Comparison of ENCODE assay signal across 18 mouse cellular contexts in genomic region chr2:180847497-180847896, GRCm38 (mm10).
A peak's percentile ranks its signal among the peaks of the same experiment; 100 is the strongest.
DNase-seq lines count a peak whose midpoint lies in the region; ATAC-seq and TF ChIP-seq lines count a peak whose summit lies in the region.
"Had no signal": no experiment of that assay in that cellular context is flagged by ENCODE, and none has a peak within 500 bp of the region (broad histone marks: within the 10 kb centered on the region; RNA-seq: fewer than 3 reads in every experiment).

No protein-coding gene starts in this region.

- no peak overlapping the region for H3K27ac ChIP-seq in forebrain, embryonic 14.5 days (ENCODE audit: low read depth, low read length)
- H3K27ac ChIP-seq in forebrain, postnatal 0 days (ENCODE audit: low read depth, low read length): no peak overlapping the region
- peak overlapping the region; percentile 53 for H3K27ac ChIP-seq in hindbrain, embryonic 14.5 days
- no peak overlapping the region for H3K27ac ChIP-seq in hindbrain, embryonic 11.5 days (ENCODE audit: low read depth, low read length)
- H3K27ac ChIP-seq in neural tube, embryonic 14.5 days (ENCODE audit: low read depth, low read length): no peak overlapping the region
- H3K27ac ChIP-seq: embryonic facial prominence, embryonic 10.5 days; heart, embryonic 13.5 days had no signal

- H3K4me2 ChIP-seq in forebrain, embryonic 14.5 days (ENCODE audit: low read length): no peak overlapping the region
- H3K4me2 ChIP-seq in forebrain, postnatal 0 days (ENCODE audit: low read depth): no peak overlapping the region
- no peak overlapping the region for H3K4me2 ChIP-seq in hindbrain, embryonic 14.5 days (replicated peaks)
- no peak overlapping the region for H3K4me2 ChIP-seq in hindbrain, embryonic 11.5 days (replicated peaks; ENCODE audit: low read depth, low read length)
- H3K4me2 ChIP-seq in neural tube, embryonic 14.5 days (ENCODE audit: low read depth, low read length): no peak overlapping the region
- H3K4me2 ChIP-seq: heart, embryonic 13.5 days had no signal

- no peak overlapping the region for H3K9ac ChIP-seq in forebrain, embryonic 14.5 days (ENCODE audit: low read length)
- no peak overlapping the region for H3K9ac ChIP-seq in forebrain, postnatal 0 days
- no peak overlapping the region for H3K9ac ChIP-seq in hindbrain, embryonic 14.5 days
- no peak overlapping the region for H3K9ac ChIP-seq in hindbrain, embryonic 11.5 days (ENCODE audit: low read depth, low read length)
- no peak overlapping the region for H3K9ac ChIP-seq in neural tube, embryonic 14.5 days (replicated peaks; ENCODE audit: low read depth, low read length)
- H3K9ac ChIP-seq: heart, embryonic 13.5 days had no signal

- H3K36me3 ChIP-seq in forebrain, embryonic 14.5 days (ENCODE audit: control insufficient read depth, insufficient read depth, low read length): no peaks in the 10 kb centered on the region
- no peaks in the 10 kb centered on the region for H3K36me3 ChIP-seq in forebrain, postnatal 0 days (ENCODE audit: insufficient read depth)
- H3K36me3 ChIP-seq in hindbrain, embryonic 14.5 days (replicated peaks; ENCODE audit: control insufficient read depth, insufficient read depth): no peaks in the 10 kb centered on the region
- H3K36me3 ChIP-seq in hindbrain, embryonic 11.5 days (ENCODE audit: control insufficient read depth, insufficient read depth, low read length): no peaks in the 10 kb centered on the region
- H3K36me3 ChIP-seq in neural tube, embryonic 14.5 days (ENCODE audit: control insufficient read depth, insufficient read depth, low read length): no peaks in the 10 kb centered on the region
- H3K36me3 ChIP-seq: embryonic facial prominence, embryonic 10.5 days; heart, embryonic 13.5 days had no signal

- no peak for TF ChIP-seq CTCF in forebrain, postnatal 0 days (IDR thresholded peaks at IDR 0.05; ENCODE audit: low read depth)

- H3K27me3 ChIP-seq in forebrain, embryonic 14.5 days (replicated peaks; ENCODE audit: control insufficient read depth, insufficient read depth, low read length): no peaks in the 10 kb centered on the region
- no peaks in the 10 kb centered on the region; the same call in 1 of the 2 replicates for H3K27me3 ChIP-seq in forebrain, postnatal 0 days (ENCODE audit: insufficient read depth, low read length)
- H3K27me3 ChIP-seq in hindbrain, embryonic 14.5 days (ENCODE audit: control insufficient read depth, insufficient read depth, low read length): no peaks in the 10 kb centered on the region
- no peaks in the 10 kb centered on the region for H3K27me3 ChIP-seq in hindbrain, embryonic 11.5 days (ENCODE audit: control insufficient read depth, insufficient read depth, low read length)
- no peaks in the 10 kb centered on the region for H3K27me3 ChIP-seq in neural tube, embryonic 14.5 days (ENCODE audit: control insufficient read depth, insufficient read depth, low read length)

- peaks cover 9% of the 10 kb centered on the region for H3K4me1 ChIP-seq in forebrain, embryonic 14.5 days (ENCODE audit: control insufficient read depth, insufficient read depth, low read length)
- no peaks in the 10 kb centered on the region for H3K4me1 ChIP-seq in forebrain, postnatal 0 days (ENCODE audit: insufficient read depth)
- H3K4me1 ChIP-seq in hindbrain, embryonic 14.5 days (replicated peaks; ENCODE audit: control insufficient read depth, insufficient read depth, low read length): peaks cover 10% of the 10 kb centered on the region
- H3K4me1 ChIP-seq in hindbrain, embryonic 11.5 days (replicated peaks; ENCODE audit: control insufficient read depth, insufficient read depth, low read length): no peaks in the 10 kb centered on the region
- peaks cover 6% of the 10 kb centered on the region for H3K4me1 ChIP-seq in neural tube, embryonic 14.5 days (ENCODE audit: control insufficient read depth, insufficient read depth, low read length)
- H3K4me1 ChIP-seq: embryonic facial prominence, embryonic 10.5 days; heart, embryonic 13.5 days had no signal

- H3K9me3 ChIP-seq in forebrain, embryonic 14.5 days (replicated peaks; ENCODE audit: control insufficient read depth, low read length): no peaks in the 10 kb centered on the region
- H3K9me3 ChIP-seq in forebrain, postnatal 0 days (ENCODE audit: low read length): no peaks in the 10 kb centered on the region
- no peaks in the 10 kb centered on the region for H3K9me3 ChIP-seq in hindbrain, embryonic 14.5 days (ENCODE audit: control insufficient read depth, low read length)
- no peaks in the 10 kb centered on the region for H3K9me3 ChIP-seq in hindbrain, embryonic 11.5 days (ENCODE audit: control insufficient read depth, low read length)
- H3K9me3 ChIP-seq in neural tube, embryonic 14.5 days (ENCODE audit: control insufficient read depth, low read length): no peaks in the 10 kb centered on the region
- H3K9me3 ChIP-seq: embryonic facial prominence, embryonic 10.5 days; heart, embryonic 13.5 days had no signal

- DNase-seq in forebrain, embryonic 14.5 days (ENCODE audit: low spot score): peak; percentile 47
- no peak for DNase-seq in forebrain, postnatal 0 days
- no peak for DNase-seq in hindbrain, embryonic 14.5 days (ENCODE audit: low spot score)
- no peak for DNase-seq in hindbrain, embryonic 11.5 days (ENCODE audit: low spot score)
- peak; percentile 32 for DNase-seq in Muller cell, postnatal 12 days (ENCODE audit: inconsistent ontology term)
- no peak for DNase-seq in lung, postnatal 14 days
- no peak for DNase-seq in gastrocnemius, adult 8-10 months (ENCODE audit: low spot score in 2 of 2)
- DNase-seq: adrenal gland, adult 2 months; adrenal gland, postnatal 25 days; cerebellum, adult 2 months; cerebellum, postnatal 10 days; gastrocnemius, postnatal 25 days; heart, postnatal 36 days; kidney, adult 11 months had no signal

- WGBS in forebrain, embryonic 14.5 days: 24% methylated on average over 8 of the region's 8 CpGs
- WGBS in forebrain, postnatal 0 days: 27% methylated on average over 8 of the region's 8 CpGs
- 52% methylated on average over 8 of the region's 8 CpGs for WGBS in hindbrain, embryonic 14.5 days
- WGBS in hindbrain, embryonic 11.5 days: 83% methylated on average over 8 of the region's 8 CpGs
- 24% methylated on average over 8 of the region's 8 CpGs for WGBS in neural tube, embryonic 14.5 days

- H3K4me3 ChIP-seq in forebrain, embryonic 14.5 days (ENCODE audit: low read depth, low read length): no peak overlapping the region
- no peak overlapping the region for H3K4me3 ChIP-seq in forebrain, postnatal 0 days (ENCODE audit: low read depth, low read length)
- H3K4me3 ChIP-seq in hindbrain, embryonic 14.5 days (replicated peaks; ENCODE audit: low read length): no peak overlapping the region
- H3K4me3 ChIP-seq in hindbrain, embryonic 11.5 days (ENCODE audit: low read depth, low read length): no peak overlapping the region
- H3K4me3 ChIP-seq in neural tube, embryonic 14.5 days (ENCODE audit: low read depth, low read length): no peak overlapping the region
- H3K4me3 ChIP-seq: embryonic facial prominence, embryonic 10.5 days; heart, embryonic 13.5 days had no signal

- peak; percentile 65; the same call in 1 of the 2 replicates for ATAC-seq in forebrain, embryonic 14.5 days
- no peak; the same call in 1 of the 2 replicates for ATAC-seq in forebrain, postnatal 0 days
- ATAC-seq in hindbrain, embryonic 14.5 days (ENCODE audit: low FRiP score): peak; percentile 49; the same call in 1 of the 2 replicates
- ATAC-seq in hindbrain, embryonic 11.5 days (ENCODE audit: low FRiP score): no peak
- peak; percentile 23; the same call in 1 of the 2 replicates for ATAC-seq in neural tube, embryonic 14.5 days (ENCODE audit: low read depth)
- ATAC-seq: hindbrain, postnatal 0 days had no signal

Comparison
In these comparisons a context has a peak if more than half of its experiments do, and no peak if none do; other contexts are left out.
1. ATAC-seq: peak in forebrain, embryonic 14.5 days (single experiment), hindbrain, embryonic 14.5 days (single experiment) and neural tube, embryonic 14.5 days (single experiment); none in forebrain, postnatal 0 days (single experiment) and hindbrain, embryonic 11.5 days (single experiment).
2. DNase-seq: peak in forebrain, embryonic 14.5 days (single experiment) and Muller cell, postnatal 12 days (single experiment); none in forebrain, postnatal 0 days (single experiment), hindbrain, embryonic 14.5 days (single experiment), hindbrain, embryonic 11.5 days (single experiment), lung, postnatal 14 days (single experiment) and gastrocnemius, adult 8-10 months (0 of 2).